Mouse (Mus musculus) liver, adult (tissue): ENCODE measurements around the gene Dmac2.

ENCODE experiments used
- GATA4 ChIP-seq: IDR thresholded peaks from 2 replicates; pipeline ENCODE4 v1.6.1; 2014; ENCODE audit warnings: mild to moderate bottlenecking, low read length; ENCODE audit not compliant: insufficient replicate concordance

Dmac2 gene

DNA sequence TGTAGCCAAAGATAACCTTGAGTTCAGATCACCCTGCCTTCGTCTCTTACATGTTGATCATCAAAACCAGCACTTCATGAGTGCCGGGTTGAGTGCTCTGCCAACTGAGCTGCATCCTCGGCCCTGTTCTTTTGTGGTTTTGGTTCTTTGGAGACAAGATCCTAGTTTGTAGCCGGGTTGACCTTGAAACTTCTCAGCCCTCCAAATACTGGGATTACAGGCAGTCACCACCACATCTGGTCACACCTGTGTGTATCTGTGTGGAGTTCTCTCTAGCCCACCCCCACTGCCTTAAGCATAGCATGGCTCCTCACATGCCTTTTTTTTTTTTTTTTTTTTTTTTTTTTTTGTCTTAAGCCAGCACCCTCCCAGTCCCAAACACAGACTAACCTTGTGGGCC, 50.9 kb downstream of the Dmac2 start:
- no peak for TF ChIP-seq GATA4

DNA sequence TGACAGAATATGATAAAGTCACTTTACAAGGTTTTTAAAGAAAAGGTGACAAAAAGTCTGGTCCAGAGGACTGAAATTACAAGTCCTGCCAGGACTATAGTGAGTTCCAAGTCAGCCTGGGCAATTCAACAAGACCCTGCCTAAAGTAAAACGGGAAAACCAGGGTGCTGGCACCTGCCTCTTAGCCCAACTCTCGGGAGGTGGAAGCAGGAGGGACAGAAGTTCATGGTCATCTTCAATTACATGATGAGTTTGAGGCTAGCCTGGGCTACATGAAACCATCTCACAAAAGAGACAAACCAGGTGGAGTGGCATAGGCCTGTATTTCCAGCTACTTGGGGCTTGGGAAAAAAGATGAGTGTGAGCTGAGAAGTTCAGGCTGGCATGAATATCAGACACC, 52.5 kb downstream of the Dmac2 start:
- TF ChIP-seq GATA4, result no peak

DNA sequence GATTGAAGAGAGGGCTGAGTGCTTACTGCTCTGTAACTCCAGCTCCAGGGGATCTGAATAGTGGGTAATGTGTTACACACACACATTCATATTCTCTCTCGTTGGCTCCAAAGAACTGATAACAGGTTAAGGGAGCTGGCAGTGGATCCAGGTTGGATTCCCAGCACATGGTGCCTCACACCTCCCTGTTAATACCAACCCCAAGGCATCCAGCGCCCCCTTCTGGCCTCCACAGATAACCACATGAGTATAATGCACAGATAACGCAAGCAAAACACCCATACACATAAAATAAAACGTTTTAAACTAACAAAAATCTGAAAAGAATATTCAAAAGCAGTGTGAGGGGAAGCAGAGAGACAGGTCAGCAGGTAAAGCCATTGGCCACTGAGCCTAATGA, 53.2 kb downstream of the Dmac2 start:
- no peak for TF ChIP-seq GATA4

DNA sequence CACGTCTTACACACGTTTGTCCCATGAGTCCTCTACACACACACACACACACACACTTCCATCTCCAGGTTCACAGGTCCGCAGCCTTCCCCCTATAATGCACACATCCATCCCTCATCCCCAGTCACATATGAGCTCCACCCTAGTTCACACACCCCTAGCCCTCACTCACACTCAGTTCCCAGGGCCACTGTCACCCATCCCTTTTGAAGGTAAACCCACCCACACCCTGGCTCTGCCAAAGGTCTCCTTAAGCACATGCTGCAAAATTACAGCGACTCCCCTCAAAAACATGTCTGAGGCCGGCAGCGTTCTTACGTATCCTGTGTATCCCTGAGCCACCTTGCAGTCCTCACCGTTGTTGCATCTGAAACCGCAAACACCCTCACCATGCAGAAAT, 55.1 kb downstream of the Dmac2 start:
- TF ChIP-seq GATA4, result no peak

DNA sequence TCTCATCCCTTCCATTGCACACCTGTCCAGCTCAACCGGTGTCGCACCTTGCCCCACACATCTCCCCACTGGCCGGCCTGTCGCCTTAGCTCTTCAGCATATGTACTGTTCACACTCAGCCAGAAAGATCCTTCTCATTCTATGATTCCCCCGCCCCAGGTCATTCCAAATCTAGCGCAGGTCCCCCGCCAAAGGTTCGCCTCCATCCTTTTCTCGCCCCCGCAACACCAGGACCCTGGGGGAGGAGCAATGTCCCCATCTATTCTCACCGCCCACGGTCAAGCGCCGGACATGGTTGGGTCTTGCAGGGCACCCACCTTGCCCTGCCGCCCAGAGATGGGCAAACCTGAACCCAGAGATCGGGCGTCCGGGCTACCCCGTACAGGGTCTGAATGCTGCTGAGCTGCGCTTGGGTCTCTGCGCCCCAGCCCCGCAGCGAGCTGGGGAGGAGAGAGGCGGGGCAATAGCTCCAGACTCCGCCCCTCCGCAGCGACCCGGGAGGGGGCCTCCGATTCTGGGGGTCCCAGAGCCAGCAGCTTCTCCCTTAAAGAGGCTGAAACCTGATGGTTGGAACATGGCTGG, 55.6 kb downstream of the Dmac2 start, which contains the start of gene Tmem91:
TSS of gene Tmem91 (minus strand) at position 448 of the 582 bp plus-strand sequence.
- no peak for TF ChIP-seq GATA4
